Mouse (Mus musculus) midbrain, embryonic 11.5 days (tissue): ENCODE data around the gene Gm13723. TPM values are rescaled to one million over a fixed set of nuclear protein-coding genes. Genes with fewer than 3 reads are reported as not detected.

Experiments
- ATAC-seq: fragments of 200-750 bp; cut with Nextera tagmentation; 2 replicates; pipeline ENCODE4 v1.8.0; 2017; ENCODE audit warnings: moderate TSS enrichment, moderate library complexity; ENCODE audit not compliant: low FRiP score
- DNase-seq: peaks from one replicate; pipeline ENCODE4 v3.0.0; 2015; ENCODE audit warnings: low spot score; ENCODE audit errors: missing footprints
- H3K27ac ChIP-seq: fragments of 300-500 bp; sonication (generic); 2 replicates; pipeline ENCODE4 v1.5.1; 2014; ENCODE audit warnings: low read depth, low read length
- H3K27me3 ChIP-seq: fragments of 300-500 bp; sonication (generic); 2 replicates; pipeline ENCODE4 v1.6.1; 2014; ENCODE audit warnings: mild to moderate bottlenecking, low read length, moderate library complexity, mixed read lengths; ENCODE audit not compliant: control insufficient read depth, insufficient read depth
- H3K36me3 ChIP-seq: fragments of 300-500 bp; sonication (generic); 2 replicates; pipeline ENCODE4 v1.6.1; 2014; ENCODE audit warnings: mild to moderate bottlenecking, low read length, moderate library complexity, mixed read lengths; ENCODE audit not compliant: control insufficient read depth, insufficient read depth
- H3K4me1 ChIP-seq: fragments of 300-500 bp; sonication (generic); 2 replicates; pipeline ENCODE4 v1.6.1; 2014; ENCODE audit warnings: low read length; ENCODE audit not compliant: control insufficient read depth, insufficient read depth
- H3K4me2 ChIP-seq: fragments of 300-500 bp; sonication (generic); 2 replicates; pipeline ENCODE4 v1.6.1; 2014; ENCODE audit warnings: mild to moderate bottlenecking, moderate library complexity
- H3K4me3 ChIP-seq: fragments of 300-500 bp; sonication (generic); 2 replicates; pipeline ENCODE4 v1.5.1; 2014; ENCODE audit warnings: low read depth, low read length
- H3K9ac ChIP-seq: fragments of 300-500 bp; sonication (generic); 2 replicates; pipeline ENCODE4 v1.6.1; 2014; ENCODE audit warnings: low read length
- H3K9me3 ChIP-seq: fragments of 300-500 bp; sonication (generic); 2 replicates; pipeline ENCODE4 v1.6.1; 2016; ENCODE audit warnings: low read length; ENCODE audit not compliant: control insufficient read depth
- WGBS: fragments of 180-500 bp; shearing (Covaris S2); extraction: QIAGEN DNeasy Blood & Tissue Kit; methylation state at CpG from one replicate; pipeline ENCODE4 v1.1.7; 2014; 5-methylcytosine and 5-hydroxymethylcytosine counted together
- polyA plus RNA-seq: library from polyadenylated mRNA; unstranded; fragments of >200 nt; fragmentation: Nextera tagmentation; extraction: Ambion mirVana; gene quantifications from 2 replicates; pipeline ENCODE4 v1.2.1, GENCODE M21; 2014

Gm13723 gene
- polyA plus RNA-seq, result not detected in 2 replicates

DNA sequence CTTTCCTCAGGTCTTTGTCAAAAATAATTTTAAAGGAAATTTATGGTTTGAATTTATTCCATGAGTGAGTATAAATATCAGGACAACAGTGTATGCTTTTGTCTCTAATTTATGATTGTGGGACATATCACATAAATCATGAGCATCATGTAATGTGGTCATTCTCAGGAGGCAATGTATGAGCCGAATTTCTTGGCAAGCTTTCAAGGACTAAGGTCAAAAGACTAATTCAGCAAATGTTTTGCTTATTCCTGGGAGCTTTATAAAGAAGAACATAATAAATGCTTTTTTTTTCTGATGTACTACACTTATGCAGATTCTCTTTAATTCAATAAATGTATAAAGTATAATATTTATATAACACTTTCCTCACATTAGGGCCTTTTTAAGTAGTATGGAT is at the start of gene Gm13723:
Gene Gm13723, minus strand, starts transcription at position 101 of the 400 bp plus-strand sequence.
- Histone ChIP-seq H3K9ac (no peak within 1 kb of the TSS), H3K27ac (no peak within 1 kb of the TSS), H3K4me3 (no peak within 1 kb of the TSS), H3K36me3 (no peaks in the 10 kb centered on the region), H3K4me1 (no peaks in the 10 kb centered on the region), H3K4me2 (no peak within 1 kb of the TSS), H3K9me3 (no peaks in the 10 kb centered on the region), H3K27me3 (no peaks in the 10 kb centered on the region)
- ATAC-seq, result no peak
- WGBS, result 76% methylated on average over 1 of the region's 1 CpGs
- DNase-seq, result no peak

DNA sequence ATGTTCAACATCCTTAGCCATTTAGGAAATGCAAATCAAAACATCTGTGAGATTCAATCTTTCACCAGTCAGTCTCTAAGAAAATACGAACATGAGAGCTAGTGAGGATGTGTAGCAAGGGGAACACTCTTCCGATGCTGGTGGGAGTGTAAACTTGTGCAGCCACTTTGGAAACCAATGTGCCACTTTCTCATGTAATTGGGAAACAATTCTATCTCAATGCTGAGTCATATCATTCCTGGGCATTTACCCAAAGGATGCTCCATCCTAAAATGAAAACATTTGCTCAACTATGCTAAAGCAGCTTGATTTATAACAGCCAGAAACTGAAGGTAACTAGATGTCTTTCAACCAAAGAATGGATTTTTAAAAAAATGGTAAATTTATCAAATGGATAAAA is 31.0 kb upstream of the Gm13723 start:
- ATAC-seq (no peak), DNase-seq (no peak)
- no peaks in the 10 kb centered on the region for H3K4me1 ChIP-seq
- no peaks in the 10 kb centered on the region for H3K36me3 ChIP-seq
- no peaks in the 10 kb centered on the region for H3K9me3 ChIP-seq
- H3K27ac ChIP-seq, result no peak overlapping the region
- H3K9ac ChIP-seq, result no peak overlapping the region
- no peaks in the 10 kb centered on the region for H3K27me3 ChIP-seq
- no peak overlapping the region for H3K4me2 ChIP-seq
- WGBS, result 84% methylated on average over 2 of the region's 2 CpGs
- no peak overlapping the region for H3K4me3 ChIP-seq

DNA sequence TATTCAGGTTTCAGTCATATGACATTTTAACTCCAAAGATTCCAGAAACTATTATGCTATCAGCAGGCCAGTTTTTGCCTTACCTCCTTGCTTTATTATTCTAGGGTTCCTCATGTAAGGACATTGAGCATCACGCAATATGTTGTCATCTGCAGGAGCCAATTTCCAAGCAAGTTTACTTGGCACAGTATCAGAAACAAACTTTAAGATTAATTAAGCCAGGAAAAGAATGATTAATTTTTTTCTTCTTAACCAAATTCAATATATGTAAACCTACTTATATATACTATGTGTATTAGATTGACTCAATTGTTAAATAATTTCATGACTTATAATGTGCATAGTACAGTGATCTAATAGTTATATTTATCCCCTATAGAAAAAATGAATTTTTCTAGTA is 17.5 kb upstream of the Gm13723 start, which contains the start of gene Olfr1097:
Gene Olfr1097, minus strand, starts transcription at position 101 of the 400 bp plus-strand sequence.
- Histone ChIP-seq H3K9ac (no peak within 1 kb of the TSS), H3K4me3 (no peak within 1 kb of the TSS), H3K27me3 (no peaks in the 10 kb centered on the region), H3K9me3 (no peaks in the 10 kb centered on the region), H3K4me1 (no peaks in the 10 kb centered on the region), H3K27ac (no peak within 1 kb of the TSS), H3K36me3 (no peaks in the 10 kb centered on the region), H3K4me2 (no peak within 1 kb of the TSS)
- no peak for ATAC-seq
- 93% methylated on average over 1 of the region's 1 CpGs for WGBS
- DNase-seq, result no peak

DNA sequence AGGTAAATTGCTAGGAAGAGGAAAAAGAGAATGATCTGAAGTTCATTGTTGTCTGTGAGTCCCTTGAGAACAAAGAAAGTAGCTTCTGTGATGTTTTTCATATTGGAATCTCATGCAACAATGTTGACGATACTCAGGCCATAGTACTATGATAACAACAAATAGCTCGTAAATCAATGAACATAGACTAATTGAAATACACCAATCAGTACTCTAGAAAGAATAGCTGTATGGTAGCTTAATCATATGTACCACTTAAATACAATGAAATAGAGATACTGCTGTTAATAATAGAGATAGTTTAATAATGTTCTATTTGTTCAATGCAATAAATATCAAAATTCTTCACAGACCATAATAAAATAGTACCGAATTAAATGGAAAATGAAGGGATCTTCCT is 23.0 kb downstream of the Gm13723 start, which contains the start of gene Olfr1095:
Gene Olfr1095, minus strand, starts transcription at position 101 of the 400 bp plus-strand sequence.
- H3K9ac ChIP-seq, result no peak within 1 kb of the TSS
- H3K9me3 ChIP-seq, result no peaks in the 10 kb centered on the region
- no peak for DNase-seq
- no peaks in the 10 kb centered on the region for H3K36me3 ChIP-seq
- no peaks in the 10 kb centered on the region for H3K4me1 ChIP-seq
- 90% methylated on average over 3 of the region's 3 CpGs for WGBS
- H3K27me3 ChIP-seq, result no peaks in the 10 kb centered on the region
- no peak for ATAC-seq
- H3K4me2 ChIP-seq, result no peak within 1 kb of the TSS
- H3K4me3 ChIP-seq, result no peak within 1 kb of the TSS
- H3K27ac ChIP-seq, result no peak within 1 kb of the TSS

DNA sequence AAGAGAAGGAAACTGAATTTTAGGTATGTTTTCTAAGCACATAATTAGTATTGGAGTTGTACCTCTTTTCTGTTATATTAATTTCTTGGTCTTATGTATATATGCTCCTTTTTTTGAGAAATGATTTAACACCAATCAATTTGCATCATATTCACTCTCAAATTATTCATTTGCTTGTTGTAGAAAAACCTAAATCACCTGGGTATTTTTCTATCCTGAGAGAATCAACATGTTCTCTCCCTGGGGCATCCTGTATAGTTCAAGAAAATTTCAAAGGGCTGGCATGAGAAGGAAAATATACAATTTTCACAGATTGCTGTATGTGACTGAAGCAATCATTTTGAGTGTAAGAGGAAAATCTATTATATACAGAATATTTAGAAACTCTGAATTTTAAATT is 50.2 kb downstream of the Gm13723 start, which contains the start of gene Olfr1094:
Gene Olfr1094, plus strand, starts transcription at position 301 of the 400 bp plus-strand sequence.
- H3K4me2 ChIP-seq, result no peak within 1 kb of the TSS
- H3K4me1 ChIP-seq, result no peaks in the 10 kb centered on the region
- no peak for DNase-seq

More for the DNA sequence above, 50.2 kb downstream of the Gm13723 start, which contains the start of gene Olfr1094:
- Histone ChIP-seq H3K9ac (no peak within 1 kb of the TSS), H3K36me3 (no peaks in the 10 kb centered on the region), H3K9me3 (no peaks in the 10 kb centered on the region), H3K27ac (no peak within 1 kb of the TSS), H3K4me3 (no peak within 1 kb of the TSS), H3K27me3 (no peaks in the 10 kb centered on the region)
- ATAC-seq, result no peak

Other genes starting within 250 kb of the Gm13723 start
- not detected in 2 replicates for gene Olfr1084, start 235.1 kb downstream of the Gm13723 start, polyA plus RNA-seq
- not detected in 2 replicates for gene Olfr1085, start 212.8 kb downstream of the Gm13723 start, polyA plus RNA-seq
- gene Olfr1086, start 194.7 kb downstream of the Gm13723 start, polyA plus RNA-seq, result not detected in 2 replicates
- gene Olfr1087, start 176.4 kb downstream of the Gm13723 start, polyA plus RNA-seq, result not detected in 2 replicates
- gene Olfr1089, start 141.1 kb downstream of the Gm13723 start, polyA plus RNA-seq, result not detected in 2 replicates
- gene Olfr1090, start 115.8 kb downstream of the Gm13723 start, polyA plus RNA-seq, result not detected in 2 replicates
- gene Olfr1093, start 92.3 kb downstream of the Gm13723 start, polyA plus RNA-seq, result not detected in 2 replicates
- not detected in 2 replicates for gene Olfr141, start 64.8 kb downstream of the Gm13723 start, polyA plus RNA-seq
- gene Olfr1094, start 50.1 kb downstream of the Gm13723 start, polyA plus RNA-seq, result not detected in 2 replicates
- gene Olfr1095, start 23.1 kb downstream of the Gm13723 start, polyA plus RNA-seq, result not detected in 2 replicates
- not detected in 2 replicates for gene Olfr1097, start 17.4 kb upstream of the Gm13723 start, polyA plus RNA-seq
- gene Olfr1098, start 49.7 kb upstream of the Gm13723 start, polyA plus RNA-seq, result not detected in 2 replicates
- gene Olfr1099, start 85.9 kb upstream of the Gm13723 start, polyA plus RNA-seq, result not detected in 2 replicates
- not detected in 2 replicates for gene Olfr1100, start 105.2 kb upstream of the Gm13723 start, polyA plus RNA-seq
- gene Olfr1101, start 116.4 kb upstream of the Gm13723 start, polyA plus RNA-seq, result not detected in 2 replicates
- not detected in 2 replicates for gene Olfr1102, start 123.6 kb upstream of the Gm13723 start, polyA plus RNA-seq
- not detected in 2 replicates for gene Olfr1104, start 152.3 kb upstream of the Gm13723 start, polyA plus RNA-seq
- gene Olfr1105, start 161.7 kb upstream of the Gm13723 start, polyA plus RNA-seq, result not detected in 2 replicates
- gene Olfr1106, start 177.5 kb upstream of the Gm13723 start, polyA plus RNA-seq, result not detected in 2 replicates
- not detected in 2 replicates for gene Olfr1107, start 201.0 kb upstream of the Gm13723 start, polyA plus RNA-seq
- gene Olfr1109, start 221.2 kb upstream of the Gm13723 start, polyA plus RNA-seq, result not detected in 2 replicates
- not detected in 2 replicates for gene Olfr259, start 239.8 kb upstream of the Gm13723 start, polyA plus RNA-seq